Mouse (Mus musculus): Measurements from ENCODE around the gene Cyp2w1. TPM values are rescaled to one million over a fixed set of nuclear protein-coding genes. Genes with fewer than 3 reads are reported as not detected.

Gene Cyp2w1
- polyA plus RNA-seq, 1 experiment from 2014 or later: 0.41 TPM

DNA sequence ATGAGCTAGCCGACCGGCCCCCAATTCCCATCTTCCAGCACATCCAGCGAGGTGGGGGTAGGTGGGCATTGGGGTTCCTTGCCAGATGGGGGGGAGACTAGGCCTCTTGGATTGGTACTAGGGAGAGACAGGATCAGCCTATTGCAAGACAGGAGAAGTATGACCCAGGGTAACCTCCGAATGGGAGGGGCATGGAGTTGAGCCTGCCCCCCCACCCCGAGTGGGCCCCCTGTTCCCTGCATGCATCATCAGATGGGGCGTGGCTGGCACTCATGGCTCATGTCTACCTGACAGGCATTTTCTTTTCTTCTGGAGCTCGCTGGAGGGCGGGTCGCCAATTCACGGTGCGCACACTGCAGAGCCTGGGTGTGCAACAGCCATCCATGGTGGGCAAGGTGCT lies 1.5 kb downstream of the Cyp2w1 start:
- Histone ChIP-seq H3K36me3 (no peaks in the 10 kb centered on the region), H3K9me3 (replicated peaks) (no peaks in the 10 kb centered on the region), H3K4me1 (peaks cover 6% of the 10 kb centered on the region), H3K4me2 (replicated peaks) (no peak overlapping the region), H3K9ac (no peak overlapping the region), H3K27me3 (peaks cover 13% of the 10 kb centered on the region; the same call in 1 of the 2 replicates), H3K27ac (no peak overlapping the region), H3K4me3 (no peak overlapping the region)
- no peak for ATAC-seq (ENCODE audit: low FRiP score)
- 84% methylated on average over 11 of the region's 11 CpGs for WGBS

DNA sequence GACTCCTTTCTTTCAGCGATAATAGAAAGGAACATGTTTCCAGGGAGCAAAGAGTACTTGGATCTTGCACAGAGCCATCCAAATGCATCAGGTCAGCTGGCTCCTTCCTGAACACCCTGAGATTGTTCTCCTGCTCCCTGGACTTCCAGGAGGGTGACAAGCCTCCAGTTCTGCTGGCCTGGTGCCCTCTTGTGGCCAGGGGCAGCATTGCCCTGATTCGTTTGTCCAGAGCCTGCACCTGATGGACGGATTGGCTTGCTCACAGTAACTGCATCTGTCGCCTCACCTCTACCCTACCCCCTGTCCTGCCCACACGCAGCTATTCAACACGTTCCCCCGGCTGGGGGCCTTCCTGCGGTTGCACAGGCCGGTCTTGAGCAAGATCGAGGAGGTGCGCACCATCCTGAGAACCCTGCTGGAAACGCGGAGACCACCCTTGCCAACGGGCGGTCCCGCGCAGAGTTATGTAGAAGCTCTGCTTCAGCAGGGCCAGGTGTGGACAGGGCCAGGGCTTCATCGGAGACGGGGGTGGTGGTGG lies 2.9 kb downstream of the Cyp2w1 start:
- H3K9me3 ChIP-seq (replicated peaks): no peaks in the 10 kb centered on the region
- ATAC-seq (ENCODE audit: low FRiP score): 0 out of 2 replicates have a peak, but pooled peaks have one; percentile 14

GRCm38 (mm10) chr5:139358653-139359052 lies 6.2 kb downstream of the Cyp2w1 start:
- Histone ChIP-seq H3K4me1 (no peaks in the 10 kb centered on the region), H3K27me3 (no peaks in the 10 kb centered on the region), H3K9ac (no peak overlapping the region), H3K9me3 (replicated peaks) (no peaks in the 10 kb centered on the region), H3K4me2 (replicated peaks) (no peak overlapping the region), H3K27ac (no peak overlapping the region), H3K36me3 (no peaks in the 10 kb centered on the region), H3K4me3 (no peak overlapping the region)
- no peak for ATAC-seq (ENCODE audit: low FRiP score)
- WGBS: 81% methylated on average over 2 of the region's 2 CpGs

More for the DNA sequence above, 2.9 kb downstream of the Cyp2w1 start:
- no peak overlapping the region for H3K4me2 ChIP-seq (replicated peaks)
- 38% methylated on average over 19 of the region's 19 CpGs for WGBS
- no peak overlapping the region for H3K27ac ChIP-seq
- H3K9ac ChIP-seq: no peak overlapping the region
- H3K27me3 ChIP-seq: peaks cover 13% of the 10 kb centered on the region; the same call in 1 of the 2 replicates
- H3K4me1 ChIP-seq: peaks cover 6% of the 10 kb centered on the region
- H3K36me3 ChIP-seq: no peaks in the 10 kb centered on the region
- no peak overlapping the region for H3K4me3 ChIP-seq

GRCm38 (mm10) chr5:139359244-139359643 lies 6.8 kb downstream of the Cyp2w1 start:
- Histone ChIP-seq H3K9ac (no peak overlapping the region), H3K9me3 (replicated peaks) (no peaks in the 10 kb centered on the region), H3K4me1 (peaks cover under 1% of the 10 kb centered on the region), H3K36me3 (no peaks in the 10 kb centered on the region), H3K27ac (no peak overlapping the region), H3K27me3 (no peaks in the 10 kb centered on the region), H3K4me2 (replicated peaks) (no peak overlapping the region), H3K4me3 (no peak overlapping the region)
- no peak for ATAC-seq (ENCODE audit: low FRiP score)
- WGBS: 94% methylated on average over 5 of the region's 5 CpGs

DNA sequence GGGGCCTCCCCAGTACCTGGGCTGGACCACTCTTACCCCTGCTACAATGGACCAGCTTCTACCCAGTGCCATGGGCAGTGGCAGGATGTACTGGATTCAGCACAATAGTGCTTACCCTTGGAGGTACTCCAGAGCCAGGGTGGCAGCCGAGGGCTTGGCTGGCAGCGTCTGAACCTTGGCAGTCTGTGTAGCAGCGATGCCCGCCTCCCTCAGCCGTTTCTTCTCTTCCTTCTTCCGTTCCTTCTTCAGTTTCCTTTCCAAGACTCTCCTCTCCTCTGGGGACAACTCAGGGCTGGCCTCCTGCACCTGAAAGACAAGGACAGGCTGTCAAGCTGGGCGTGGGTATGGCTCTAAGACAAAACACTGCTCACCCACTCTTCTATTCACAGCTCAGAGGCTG lies 11.4 kb downstream of the Cyp2w1 start:
- Histone ChIP-seq H3K4me3 (no peak overlapping the region), H3K9ac (no peak overlapping the region), H3K27me3 (no peaks in the 10 kb centered on the region), H3K9me3 (replicated peaks) (no peaks in the 10 kb centered on the region), H3K36me3 (no peaks in the 10 kb centered on the region), H3K27ac (no peak overlapping the region), H3K4me2 (replicated peaks) (no peak overlapping the region), H3K4me1 (peaks cover 19% of the 10 kb centered on the region)
- WGBS: 70% methylated on average over 6 of the region's 7 CpGs
- ATAC-seq (ENCODE audit: low FRiP score): no peak

- no peaks in the 10 kb centered on the region for H3K27me3 ChIP-seq
- peak overlapping the region; percentile 60 for H3K27ac ChIP-seq
- H3K4me1 ChIP-seq: peaks cover 21% of the 10 kb centered on the region
- WGBS: 37% methylated on average over 12 of the region's 12 CpGs
- no peak overlapping the region for H3K4me3 ChIP-seq
- H3K9ac ChIP-seq: no peak overlapping the region
- peak; percentile 59 for ATAC-seq (ENCODE audit: low FRiP score)
- no peaks in the 10 kb centered on the region for H3K36me3 ChIP-seq
- no peaks in the 10 kb centered on the region for H3K9me3 ChIP-seq (replicated peaks)
- H3K4me2 ChIP-seq (replicated peaks): 0 out of 2 replicates have a peak overlapping the region, but pooled peaks have one; percentile 2
Observed at GRCm38 (mm10) chr5:139364260-139364910, 12.0 kb downstream of the Cyp2w1 start.

DNA sequence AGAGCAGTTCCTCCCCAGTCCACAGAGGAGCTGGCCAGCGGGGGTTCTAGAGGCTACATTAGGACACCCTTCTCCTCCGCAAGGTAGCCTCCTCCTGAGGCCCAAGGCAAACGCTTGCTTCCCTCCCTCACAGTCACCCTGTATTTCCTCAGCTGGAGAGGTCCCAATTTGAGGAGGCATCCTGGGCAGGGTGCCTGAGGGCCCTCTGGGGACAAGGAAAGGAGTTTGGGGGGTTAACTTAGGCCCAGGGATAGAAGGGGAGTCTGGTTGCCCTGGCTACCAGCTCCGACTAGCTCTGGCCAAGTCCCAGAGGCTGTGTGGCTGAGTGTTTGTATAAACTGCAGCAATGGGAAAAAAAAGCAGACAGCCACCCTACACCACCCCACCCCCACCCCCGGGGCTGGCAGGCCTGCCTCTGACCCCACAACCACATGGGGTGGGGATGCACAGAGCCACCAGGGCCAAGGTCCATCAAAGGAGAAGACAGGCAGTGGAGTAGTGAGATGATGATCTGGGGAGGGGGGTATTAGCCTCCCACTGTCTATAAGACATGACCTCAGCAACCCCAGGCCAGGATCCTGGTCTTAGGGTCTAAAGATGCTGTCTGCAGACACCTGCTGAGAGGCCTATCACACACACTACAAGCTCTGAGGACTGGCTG lies 12.6 kb downstream of the Cyp2w1 start:
- Histone ChIP-seq H3K27me3 (no peaks in the 10 kb centered on the region), H3K27ac (peak overlapping the region; percentile 60; the same call in 1 of the 2 replicates), H3K4me2 (replicated peaks) (no peak overlapping the region), H3K9ac (peak overlapping the region; percentile 32; the same call in 1 of the 2 replicates), H3K4me1 (peaks cover 23% of the 10 kb centered on the region), H3K9me3 (replicated peaks) (no peaks in the 10 kb centered on the region), H3K4me3 (no peak overlapping the region), H3K36me3 (no peaks in the 10 kb centered on the region)
- ATAC-seq (ENCODE audit: low FRiP score): peak; percentile 42; the same call in 1 of the 2 replicates
- 32% methylated on average over 5 of the region's 5 CpGs for WGBS

DNA sequence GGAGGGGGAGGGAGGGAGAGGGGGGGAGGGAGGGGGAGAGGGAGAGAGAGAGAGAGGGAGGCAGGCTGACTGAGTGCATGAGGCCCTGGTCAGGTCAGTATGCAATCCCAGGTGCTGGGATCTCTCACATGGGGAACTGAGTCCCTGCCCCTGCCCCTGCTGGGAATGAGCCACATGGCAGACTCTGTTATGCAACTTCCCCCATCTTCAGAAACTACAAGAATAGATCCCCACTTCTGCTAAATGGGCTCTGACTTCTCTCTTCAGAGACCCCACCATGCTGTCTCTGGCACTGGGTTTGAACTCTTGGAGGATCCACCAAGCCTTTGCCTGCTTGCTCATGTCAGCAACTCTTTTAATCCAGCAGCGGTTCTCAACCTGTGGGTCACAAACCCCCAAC lies 13.4 kb downstream of the Cyp2w1 start:
- no peaks in the 10 kb centered on the region for H3K27me3 ChIP-seq
- no peaks in the 10 kb centered on the region for H3K9me3 ChIP-seq (replicated peaks)
- no peak overlapping the region for H3K9ac ChIP-seq
- no peaks in the 10 kb centered on the region for H3K36me3 ChIP-seq
- H3K4me1 ChIP-seq: peaks cover 30% of the 10 kb centered on the region
- no peak overlapping the region for H3K27ac ChIP-seq
- no peak overlapping the region for H3K4me2 ChIP-seq (replicated peaks)
- WGBS: 89% methylated on average over 1 of the region's 1 CpGs
- no peak for ATAC-seq (ENCODE audit: low FRiP score)
- no peak overlapping the region for H3K4me3 ChIP-seq

DNA sequence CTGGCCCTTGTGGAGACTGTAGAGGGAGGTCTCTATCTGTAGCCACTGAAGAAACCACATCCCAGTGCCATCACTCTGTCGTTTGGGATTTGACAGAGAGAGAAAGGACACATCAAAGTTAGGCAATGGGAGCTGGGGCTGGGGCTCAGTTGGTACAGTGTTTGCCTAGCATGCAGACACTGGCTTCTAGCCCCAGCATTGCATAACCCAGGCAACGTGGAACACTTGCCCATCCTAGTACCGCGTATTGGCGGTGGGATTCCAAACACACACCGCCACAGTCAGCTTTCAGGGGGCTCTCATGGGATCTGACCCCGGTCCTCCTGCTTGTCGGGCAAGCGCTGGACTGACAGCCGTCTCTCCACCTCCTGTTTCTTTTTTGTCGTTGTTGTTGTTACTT lies 14.1 kb downstream of the Cyp2w1 start:
- Histone ChIP-seq H3K4me3 (no peak overlapping the region), H3K27ac (no peak overlapping the region), H3K36me3 (no peaks in the 10 kb centered on the region), H3K27me3 (no peaks in the 10 kb centered on the region), H3K4me1 (peaks cover 32% of the 10 kb centered on the region), H3K9me3 (replicated peaks) (no peaks in the 10 kb centered on the region), H3K9ac (no peak overlapping the region), H3K4me2 (replicated peaks) (no peak overlapping the region)
- ATAC-seq (ENCODE audit: low FRiP score): no peak
- WGBS: 81% methylated on average over 11 of the region's 11 CpGs

DNA sequence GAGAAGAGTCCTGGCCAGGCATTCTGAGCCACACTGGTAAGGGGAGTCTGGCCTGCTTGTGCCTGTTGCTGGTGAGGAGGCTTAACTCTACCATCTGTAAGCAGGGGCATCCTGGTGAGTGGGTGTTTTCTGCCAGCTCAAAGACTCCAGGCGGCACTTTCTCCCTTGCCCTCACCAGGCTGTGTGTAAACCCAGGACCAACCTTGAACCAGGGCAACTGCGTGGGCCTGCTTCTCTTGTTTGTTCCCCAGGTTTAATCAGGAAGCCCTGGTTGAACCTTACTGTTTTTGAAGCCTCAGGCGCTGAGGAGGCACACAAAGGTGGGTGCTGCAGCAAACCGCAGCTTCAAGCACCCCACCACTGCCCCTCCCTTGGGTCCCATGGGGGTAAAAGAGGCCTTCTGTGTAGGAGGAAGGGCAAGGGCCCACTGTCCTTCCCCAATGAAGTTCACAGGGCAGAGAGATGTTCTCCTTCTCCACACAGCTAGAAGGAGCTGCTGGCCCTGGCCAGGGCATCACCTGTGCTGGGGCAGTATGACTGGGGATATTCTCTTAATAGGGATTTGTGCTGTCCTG lies 15.6 kb downstream of the Cyp2w1 start:
- Histone ChIP-seq H3K27ac (no peak overlapping the region), H3K4me1 (peaks cover 40% of the 10 kb centered on the region), H3K9me3 (replicated peaks) (no peaks in the 10 kb centered on the region), H3K27me3 (no peaks in the 10 kb centered on the region; the same call in 1 of the 2 replicates), H3K9ac (no peak overlapping the region), H3K4me3 (no peak overlapping the region), H3K36me3 (no peaks in the 10 kb centered on the region), H3K4me2 (replicated peaks) (no peak overlapping the region)
- no peak for ATAC-seq (ENCODE audit: low FRiP score)
- WGBS: 92% methylated on average over 4 of the region's 4 CpGs

GRCm38 (mm10) chr5:139368638-139369320 lies 16.4 kb downstream of the Cyp2w1 start:
- 83% methylated on average over 11 of the region's 11 CpGs for WGBS
- H3K9me3 ChIP-seq (replicated peaks): no peaks in the 10 kb centered on the region
- H3K27me3 ChIP-seq: no peaks in the 10 kb centered on the region; the same call in 1 of the 2 replicates
- ATAC-seq (ENCODE audit: low FRiP score): no peak
- peaks cover 40% of the 10 kb centered on the region for H3K4me1 ChIP-seq
- no peaks in the 10 kb centered on the region for H3K36me3 ChIP-seq
- no peak overlapping the region for H3K27ac ChIP-seq
- H3K4me2 ChIP-seq (replicated peaks): no peak overlapping the region
- H3K9ac ChIP-seq: no peak overlapping the region
- no peak overlapping the region for H3K4me3 ChIP-seq

DNA sequence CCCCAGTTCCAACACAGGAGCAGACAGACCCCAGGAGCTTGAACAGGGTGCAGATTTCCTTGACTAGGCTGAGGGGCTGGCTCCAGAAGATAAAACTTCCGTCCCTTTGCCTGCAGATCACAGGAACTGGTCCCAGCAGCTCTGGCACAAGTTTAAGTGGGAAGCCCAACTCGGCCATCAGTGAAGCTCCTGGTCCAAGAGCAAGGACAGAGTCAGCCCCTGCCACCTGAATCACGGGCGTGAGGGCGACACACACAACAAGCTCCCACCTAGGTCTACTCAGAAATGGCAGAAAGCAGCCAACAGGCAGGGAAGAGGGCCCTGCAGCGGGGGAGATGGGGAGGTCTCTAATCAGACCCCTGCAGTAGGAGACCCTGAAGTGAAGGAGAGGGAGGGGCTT lies 17.9 kb downstream of the Cyp2w1 start:
- whole genome bisulfite sequencing: 90% methylated on average over 6 of the region's 6 CpGs
- H3K9ac ChIP-seq: no peak overlapping the region
- H3K27me3 ChIP-seq: no peaks in the 10 kb centered on the region; the same call in 1 of the 2 replicates
- no peak overlapping the region for H3K4me3 ChIP-seq
- H3K4me2 ChIP-seq (replicated peaks): no peak overlapping the region
- H3K9me3 ChIP-seq (replicated peaks): no peaks in the 10 kb centered on the region
- H3K36me3 ChIP-seq: no peaks in the 10 kb centered on the region
- no peak for ATAC-seq (ENCODE audit: low FRiP score)
- H3K27ac ChIP-seq: no peak overlapping the region
- peaks cover 28% of the 10 kb centered on the region for H3K4me1 ChIP-seq

All from hindbrain, embryonic 12.5 days (tissue).